Mouse (Mus musculus) neural tube, embryonic 12.5 days (tissue): ENCODE measurements at regions not wholly inside any gene's neighbourhood (a gene's known extent, or its start where the extent isn't known, plus 50 kb on each side); places are given as distances from the start of the nearest gene placed in this dataset.
A peak's percentile ranks its signal among the peaks of the same experiment; 100 is the strongest.

ENCODE experiments used
- ATAC-seq: fragments of 200-750 bp; cut with Nextera tagmentation; 2 replicates; pipeline ENCODE4 v1.8.0; 2017; ENCODE audit warnings: low read depth, mild to moderate bottlenecking, moderate TSS enrichment, moderate library complexity; ENCODE audit not compliant: low FRiP score
- H3K27ac ChIP-seq: fragments of 300-500 bp; sonication (generic); 2 replicates; pipeline ENCODE4 v1.5.1; 2016
- H3K27me3 ChIP-seq: fragments of 300-500 bp; sonication (generic); replicated peaks from 2 replicates; pipeline ENCODE4 v1.6.1; 2016; ENCODE audit warnings: mild to moderate bottlenecking
- H3K36me3 ChIP-seq: fragments of 300-500 bp; sonication (generic); 2 replicates; pipeline ENCODE4 v1.6.1; 2016; ENCODE audit warnings: mild to moderate bottlenecking
- H3K4me1 ChIP-seq: fragments of 300-500 bp; sonication (generic); 2 replicates; pipeline ENCODE4 v1.6.1; 2016
- H3K4me2 ChIP-seq: fragments of 300-500 bp; sonication (generic); replicated peaks from 2 replicates; pipeline ENCODE4 v1.6.1; 2016; ENCODE audit warnings: mild to moderate bottlenecking
- H3K4me3 ChIP-seq: fragments of 300-500 bp; sonication (generic); 2 replicates; pipeline ENCODE4 v1.5.1; 2016
- H3K9ac ChIP-seq: fragments of 300-500 bp; sonication (generic); 2 replicates; pipeline ENCODE4 v1.6.1; 2016; ENCODE audit warnings: mild to moderate bottlenecking
- H3K9me3 ChIP-seq: fragments of 300-500 bp; sonication (generic); 2 replicates; pipeline ENCODE4 v1.6.1; 2016; ENCODE audit warnings: mild to moderate bottlenecking
- WGBS: fragments of 180-500 bp; shearing (Covaris S2); methylation state at CpG from one replicate; pipeline ENCODE4 v1.1.7; 2016; 5-methylcytosine and 5-hydroxymethylcytosine counted together

GRCm38 (mm10) chr2:147846968-147847749, 199.6 kb downstream of the Foxa2 start:
- Histone ChIP-seq H3K9me3 (no peaks in the 10 kb centered on the region), H3K36me3 (no peaks in the 10 kb centered on the region), H3K4me2 (no peak overlapping the region), H3K27me3 (no peaks in the 10 kb centered on the region; the same call in 1 of the 2 replicates), H3K4me1 (no peaks in the 10 kb centered on the region), H3K4me3 (no peak overlapping the region), H3K27ac (no peak overlapping the region), H3K9ac (no peak overlapping the region)
- WGBS, result 26% methylated on average over 10 of the region's 10 CpGs
- 0 out of 2 replicates have a peak, but pooled peaks have one; percentile 58 for ATAC-seq

- Histone ChIP-seq H3K27me3 (no peaks in the 10 kb centered on the region; the same call in 1 of the 2 replicates), H3K4me3 (no peak overlapping the region), H3K9me3 (no peaks in the 10 kb centered on the region), H3K9ac (no peak overlapping the region), H3K4me2 (no peak overlapping the region), H3K36me3 (no peaks in the 10 kb centered on the region), H3K4me1 (no peaks in the 10 kb centered on the region), H3K27ac (no peak overlapping the region)
- WGBS, result 68% methylated on average over 1 of the region's 1 CpGs
- ATAC-seq, result no peak
Observed at GRCm38 (mm10) chr2:147845256-147845655, 201.5 kb downstream of the Foxa2 start.

- Histone ChIP-seq H3K9me3 (no peaks in the 10 kb centered on the region), H3K36me3 (no peaks in the 10 kb centered on the region), H3K27ac (no peak overlapping the region), H3K4me2 (no peak overlapping the region), H3K27me3 (no peaks in the 10 kb centered on the region; the same call in 1 of the 2 replicates), H3K4me3 (no peak overlapping the region), H3K4me1 (no peaks in the 10 kb centered on the region), H3K9ac (no peak overlapping the region)
- no peak for ATAC-seq
- 88% methylated on average over 5 of the region's 5 CpGs for WGBS
Observed at GRCm38 (mm10) chr2:147840936-147841335, 205.8 kb downstream of the Foxa2 start.

- no peak overlapping the region for H3K9ac ChIP-seq
- no peak overlapping the region for H3K27ac ChIP-seq
- H3K36me3 ChIP-seq, result no peaks in the 10 kb centered on the region
- H3K4me3 ChIP-seq, result no peak overlapping the region
- no peaks in the 10 kb centered on the region for H3K4me1 ChIP-seq
- no peak for ATAC-seq
- 88% methylated on average over 4 of the region's 4 CpGs for WGBS
- no peaks in the 10 kb centered on the region for H3K9me3 ChIP-seq
- no peaks in the 10 kb centered on the region; the same call in 1 of the 2 replicates for H3K27me3 ChIP-seq
- H3K4me2 ChIP-seq, result no peak overlapping the region
Observed at GRCm38 (mm10) chr2:147838613-147839012, 208.2 kb downstream of the Foxa2 start.

GRCm38 (mm10) chr2:147830551-147830950, 216.2 kb downstream of the Foxa2 start:
- H3K4me2 ChIP-seq, result no peak overlapping the region
- no peak overlapping the region for H3K4me3 ChIP-seq
- WGBS, result 6% methylated on average over 6 of the region's 6 CpGs
- no peaks in the 10 kb centered on the region for H3K9me3 ChIP-seq
- no peaks in the 10 kb centered on the region for H3K4me1 ChIP-seq
- H3K36me3 ChIP-seq, result no peaks in the 10 kb centered on the region
- no peak overlapping the region for H3K9ac ChIP-seq
- no peak overlapping the region for H3K27ac ChIP-seq
- ATAC-seq, result no peak
- 0 out of 2 replicates have a peak, but pooled peaks cover 3% of the 10 kb centered on the region for H3K27me3 ChIP-seq

GRCm38 (mm10) chr2:147816951-147817350, 229.8 kb downstream of the Foxa2 start:
- Histone ChIP-seq H3K4me2 (no peak overlapping the region), H3K4me3 (no peak overlapping the region), H3K36me3 (no peaks in the 10 kb centered on the region), H3K27ac (no peak overlapping the region), H3K9me3 (no peaks in the 10 kb centered on the region), H3K4me1 (no peaks in the 10 kb centered on the region), H3K27me3 (no peaks in the 10 kb centered on the region), H3K9ac (no peak overlapping the region)
- no peak for ATAC-seq
- 90% methylated on average over 3 of the region's 3 CpGs for WGBS

- H3K4me1 ChIP-seq, result no peaks in the 10 kb centered on the region
- no peaks in the 10 kb centered on the region for H3K36me3 ChIP-seq
- H3K27me3 ChIP-seq, result no peaks in the 10 kb centered on the region
- no peak overlapping the region for H3K9ac ChIP-seq
- no peak overlapping the region for H3K4me3 ChIP-seq
- no peak overlapping the region for H3K4me2 ChIP-seq
- no peak overlapping the region for H3K27ac ChIP-seq
- 77% methylated on average over 3 of the region's 3 CpGs for WGBS
- H3K9me3 ChIP-seq, result no peaks in the 10 kb centered on the region
- no peak for ATAC-seq
Observed at GRCm38 (mm10) chr2:147814231-147814630, 232.5 kb downstream of the Foxa2 start.

- H3K4me2 ChIP-seq, result no peak overlapping the region
- no peak for ATAC-seq
- H3K9ac ChIP-seq, result no peak overlapping the region
- no peak overlapping the region for H3K27ac ChIP-seq
- H3K4me1 ChIP-seq, result no peaks in the 10 kb centered on the region
- H3K27me3 ChIP-seq, result no peaks in the 10 kb centered on the region
- H3K9me3 ChIP-seq, result no peaks in the 10 kb centered on the region
- no peaks in the 10 kb centered on the region for H3K36me3 ChIP-seq
- WGBS, result 90% methylated on average over 2 of the region's 2 CpGs
- no peak overlapping the region for H3K4me3 ChIP-seq
Observed at GRCm38 (mm10) chr2:147813516-147813915, 233.3 kb downstream of the Foxa2 start.

- Histone ChIP-seq H3K4me3 (no peak overlapping the region), H3K9ac (no peak overlapping the region), H3K27me3 (peaks cover 3% of the 10 kb centered on the region), H3K36me3 (no peaks in the 10 kb centered on the region), H3K9me3 (no peaks in the 10 kb centered on the region), H3K27ac (no peak overlapping the region), H3K4me1 (no peaks in the 10 kb centered on the region), H3K4me2 (no peak overlapping the region)
- ATAC-seq, result peak; percentile 63; the same call in 1 of the 2 replicates
- 51% methylated on average over 5 of the region's 5 CpGs for WGBS
Observed at GRCm38 (mm10) chr2:147808036-147808675, 238.6 kb downstream of the Foxa2 start.

GRCm38 (mm10) chr2:147803102-147803501, 243.7 kb downstream of the Foxa2 start:
- no peaks in the 10 kb centered on the region for H3K9me3 ChIP-seq
- H3K36me3 ChIP-seq, result no peaks in the 10 kb centered on the region
- no peak overlapping the region for H3K4me3 ChIP-seq
- H3K27ac ChIP-seq, result no peak overlapping the region
- no peak overlapping the region for H3K9ac ChIP-seq
- WGBS, result 42% methylated on average over 4 of the region's 4 CpGs
- H3K4me2 ChIP-seq, result no peak overlapping the region
- no peaks in the 10 kb centered on the region for H3K4me1 ChIP-seq
- peaks cover 3% of the 10 kb centered on the region; the same call in 1 of the 2 replicates for H3K27me3 ChIP-seq
- ATAC-seq, result no peak

- Histone ChIP-seq H3K4me3 (no peak overlapping the region), H3K9ac (no peak overlapping the region), H3K4me1 (no peaks in the 10 kb centered on the region), H3K27ac (no peak overlapping the region), H3K27me3 (0 out of 2 replicates have a peak, but pooled peaks cover 4% of the 10 kb centered on the region), H3K9me3 (no peaks in the 10 kb centered on the region), H3K4me2 (no peak overlapping the region), H3K36me3 (no peaks in the 10 kb centered on the region)
- 80% methylated on average over 8 of the region's 8 CpGs for WGBS
- no peak for ATAC-seq
Observed at GRCm38 (mm10) chr2:147791434-147791833, 255.3 kb downstream of the Foxa2 start.

GRCm38 (mm10) chr2:147789877-147790276, 256.9 kb downstream of the Foxa2 start:
- no peak overlapping the region for H3K9ac ChIP-seq
- ATAC-seq, result no peak
- 74% methylated on average over 1 of the region's 1 CpGs for WGBS
- no peak overlapping the region for H3K27ac ChIP-seq
- no peaks in the 10 kb centered on the region for H3K36me3 ChIP-seq
- H3K4me1 ChIP-seq, result no peaks in the 10 kb centered on the region
- H3K9me3 ChIP-seq, result no peaks in the 10 kb centered on the region
- no peak overlapping the region for H3K4me2 ChIP-seq
- 0 out of 2 replicates have a peak, but pooled peaks cover 4% of the 10 kb centered on the region for H3K27me3 ChIP-seq
- H3K4me3 ChIP-seq, result no peak overlapping the region
